Mouse (Mus musculus): Measurements from ENCODE around the gene Adat3. TPM values are rescaled to one million over a fixed set of nuclear protein-coding genes. Genes with fewer than 3 reads are reported as not detected.

Adat3 gene
- polyA plus RNA-seq (2016; fragmentation: Nextera tagmentation; extraction: Ambion mirVana) = 10.6 and 10.8 TPM in 2 replicates

DNA sequence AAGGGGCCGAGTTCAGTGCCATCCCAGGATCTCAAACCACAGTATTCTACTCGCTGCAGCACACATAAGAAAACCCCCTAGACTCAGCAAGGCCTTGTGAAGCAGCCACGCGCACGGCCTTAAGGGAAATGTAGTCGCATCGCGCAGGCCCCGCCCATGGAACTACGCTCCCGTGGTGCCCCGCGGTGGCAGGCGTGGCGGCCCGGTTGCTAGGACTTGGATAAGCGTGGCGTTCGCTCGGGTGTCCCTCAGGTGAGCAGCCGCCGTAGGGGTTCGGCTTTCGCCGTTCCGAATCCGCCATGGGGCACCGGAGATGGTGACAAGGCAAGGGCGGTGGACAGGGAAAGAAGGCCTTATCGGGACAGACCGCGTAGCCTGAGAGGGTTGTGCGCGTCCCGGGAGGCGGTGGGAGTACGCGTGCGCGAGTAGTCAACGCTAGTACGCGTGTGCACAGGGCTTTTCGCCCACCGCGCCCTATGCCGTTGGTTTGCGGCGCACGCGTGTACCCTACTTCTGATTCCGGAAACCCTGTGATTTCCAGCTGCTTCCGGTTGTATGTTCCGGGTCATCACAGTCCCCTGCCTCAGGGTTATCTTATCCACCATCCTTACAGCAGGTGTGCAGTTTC is at the start of gene Adat3, which contains the start of gene Scamp4:
Adat3 (plus strand) TSS at position 183 of the 628 bp plus-strand sequence.
Scamp4 (plus strand) TSS at position 175 of the 628 bp plus-strand sequence.
- DNase-seq (ENCODE audit: low spot score) = peak; percentile 95
- peaks cover 23% of the 10 kb centered on the region for H3K4me1 ChIP-seq
- H3K27ac ChIP-seq (replicated peaks) = peak within 1 kb of the TSS; percentile 88
- H3K9me3 ChIP-seq (replicated peaks) = no peaks in the 10 kb centered on the region
- peaks cover 21% of the 10 kb centered on the region for H3K36me3 ChIP-seq
- WGBS = under 1% methylated on average over 54 of the region's 54 CpGs
- H3K4me3 ChIP-seq = peak within 1 kb of the TSS; percentile 76
- H3K27me3 ChIP-seq (ENCODE audit: low read depth, poor library complexity, severe bottlenecking) = no peaks in the 10 kb centered on the region

DNA sequence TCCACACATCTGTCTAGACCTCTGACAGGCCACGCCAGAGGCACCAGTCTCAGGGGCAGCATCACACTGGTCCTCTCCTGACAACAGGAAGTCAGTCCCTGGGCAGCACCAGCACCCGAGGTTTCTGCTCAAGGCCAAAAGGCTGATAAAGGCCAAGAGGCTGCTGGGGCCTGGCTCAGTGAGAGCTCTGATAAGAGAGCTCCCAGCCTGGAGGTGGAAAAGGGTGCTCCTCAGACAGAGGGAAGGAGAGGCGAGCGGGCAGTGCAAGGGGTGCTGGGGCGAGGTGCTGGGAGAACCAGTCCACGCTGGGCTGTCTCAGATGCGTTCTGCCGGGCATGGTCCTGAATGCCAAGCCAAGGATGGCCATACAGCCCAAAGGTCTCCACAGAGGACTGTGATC is 49.1 kb upstream of the Adat3 start:
- Histone ChIP-seq H3K9me3 (replicated peaks) (no peaks in the 10 kb centered on the region), H3K36me3 (peaks cover 24% of the 10 kb centered on the region), H3K4me3 (no peak overlapping the region), H3K27ac (replicated peaks) (no peak overlapping the region), H3K4me1 (peaks cover 29% of the 10 kb centered on the region), H3K27me3 (ENCODE audit: low read depth, poor library complexity, severe bottlenecking) (no peaks in the 10 kb centered on the region)
- WGBS = 91% methylated on average over 8 of the region's 8 CpGs
- DNase-seq (ENCODE audit: low spot score) = no peak

DNA sequence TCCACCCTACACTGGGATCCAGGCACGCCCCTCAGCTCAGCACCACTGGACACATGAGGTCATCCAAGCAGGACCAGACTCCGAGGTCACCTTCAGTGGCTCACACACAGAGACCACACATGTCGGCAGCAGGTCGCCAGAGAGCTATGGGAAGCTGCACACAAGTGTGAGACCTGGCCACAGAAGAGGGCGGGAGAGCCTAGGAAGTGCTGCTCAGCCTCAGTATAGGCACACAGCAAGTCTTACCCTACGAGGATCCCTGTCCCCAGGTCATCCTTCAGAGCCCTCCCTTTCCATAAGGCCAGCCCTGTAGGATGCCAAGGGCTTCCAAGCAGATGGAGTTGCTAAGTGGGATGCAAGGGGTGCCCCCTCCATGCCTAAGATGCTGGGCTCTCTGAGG is 48.7 kb upstream of the Adat3 start:
- Histone ChIP-seq H3K36me3 (peaks cover 20% of the 10 kb centered on the region), H3K9me3 (replicated peaks) (no peaks in the 10 kb centered on the region), H3K4me3 (no peak overlapping the region), H3K27me3 (ENCODE audit: low read depth, poor library complexity, severe bottlenecking) (no peaks in the 10 kb centered on the region), H3K4me1 (peaks cover 26% of the 10 kb centered on the region), H3K27ac (replicated peaks) (no peak overlapping the region)
- WGBS = 90% methylated on average over 6 of the region's 6 CpGs
- no peak for DNase-seq (ENCODE audit: low spot score)

DNA sequence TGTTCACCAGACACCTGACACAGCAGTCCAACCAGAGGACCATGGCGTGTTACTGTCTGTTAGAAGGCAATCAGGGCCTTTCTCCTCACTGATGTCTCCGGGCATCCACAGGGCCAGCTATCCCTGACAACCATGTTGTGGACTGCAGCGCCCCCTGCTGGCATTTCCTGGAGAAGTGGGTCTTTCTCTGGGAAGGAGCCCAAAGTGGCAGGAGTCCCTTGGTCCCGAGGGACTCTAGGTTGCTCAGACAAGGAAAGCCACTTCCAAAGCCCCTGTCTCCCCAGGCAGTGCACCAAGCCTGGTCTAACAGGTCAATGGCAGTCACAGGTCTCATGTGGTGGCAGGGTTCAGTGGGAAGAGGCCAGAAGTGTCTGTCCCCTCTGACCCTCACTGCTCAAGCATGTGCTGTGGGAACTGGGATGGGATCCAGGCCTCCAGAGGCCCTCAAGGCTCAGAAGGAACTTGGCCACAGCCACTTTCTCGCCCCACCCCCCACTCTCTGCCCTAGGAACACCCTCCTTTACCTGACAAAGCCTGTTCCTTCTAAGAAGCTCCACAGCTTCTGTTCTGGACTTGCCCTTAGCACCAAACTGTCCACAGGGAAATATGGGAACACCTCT is 45.2 kb upstream of the Adat3 start:
- H3K4me3 ChIP-seq = peak overlapping the region; percentile 9; the same call in 1 of the 2 replicates
- no peaks in the 10 kb centered on the region for H3K9me3 ChIP-seq (replicated peaks)
- peaks cover 49% of the 10 kb centered on the region for H3K4me1 ChIP-seq
- peak; percentile 80 for DNase-seq (ENCODE audit: low spot score)
- H3K27me3 ChIP-seq (ENCODE audit: low read depth, poor library complexity, severe bottlenecking) = no peaks in the 10 kb centered on the region
- no peak overlapping the region for H3K27ac ChIP-seq (replicated peaks)
- WGBS = 38% methylated on average over 5 of the region's 5 CpGs
- no peaks in the 10 kb centered on the region for H3K36me3 ChIP-seq

DNA sequence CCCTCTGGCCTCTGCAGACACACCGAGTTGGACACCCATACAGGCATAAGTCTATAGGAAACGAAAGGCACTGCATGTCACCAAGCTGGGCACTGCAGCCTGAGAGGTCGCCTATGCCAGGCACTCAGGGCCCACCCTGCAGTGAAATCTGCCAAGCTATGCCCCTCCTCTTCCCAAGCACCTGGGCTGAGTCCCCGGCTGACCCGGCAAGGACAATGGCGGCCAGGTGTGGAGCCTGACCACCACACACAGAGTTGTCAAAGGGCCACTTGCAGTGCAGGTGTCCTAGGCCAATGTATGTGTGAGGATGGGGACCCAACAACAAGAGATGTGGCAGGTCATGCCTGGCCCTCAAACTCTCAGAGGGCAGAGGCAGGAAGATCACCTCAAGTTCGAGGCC is 43.2 kb upstream of the Adat3 start:
- Histone ChIP-seq H3K36me3 (no peaks in the 10 kb centered on the region), H3K27me3 (ENCODE audit: low read depth, poor library complexity, severe bottlenecking) (no peaks in the 10 kb centered on the region), H3K27ac (replicated peaks) (no peak overlapping the region), H3K4me3 (peak overlapping the region; percentile 32; the same call in 1 of the 2 replicates), H3K4me1 (peaks cover 45% of the 10 kb centered on the region), H3K9me3 (replicated peaks) (no peaks in the 10 kb centered on the region)
- no peak for DNase-seq (ENCODE audit: low spot score)
- WGBS = 88% methylated on average over 7 of the region's 7 CpGs

DNA sequence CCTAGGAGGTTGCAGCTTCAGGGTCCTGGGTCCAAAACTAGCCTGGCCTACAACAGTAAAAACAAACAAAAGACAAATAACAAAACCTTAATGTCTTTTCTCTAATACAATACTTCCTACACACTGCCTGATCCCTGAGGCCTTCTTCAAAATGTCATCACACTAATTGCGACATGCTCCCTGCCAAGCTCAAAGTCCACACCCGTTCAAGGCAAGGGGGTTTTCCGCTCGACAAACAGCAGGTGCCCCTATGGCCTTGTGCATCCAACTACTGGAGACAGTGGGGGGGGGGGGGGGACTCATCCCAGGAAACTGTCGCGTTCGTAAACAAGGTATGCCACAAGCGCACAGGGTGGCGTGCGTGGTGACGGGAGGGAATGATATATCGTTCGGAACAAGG is 42.1 kb upstream of the Adat3 start:
- 3% methylated on average over 13 of the region's 13 CpGs for WGBS
- no peak for DNase-seq (ENCODE audit: low spot score)
- no peaks in the 10 kb centered on the region for H3K27me3 ChIP-seq (ENCODE audit: low read depth, poor library complexity, severe bottlenecking)
- H3K4me1 ChIP-seq = peaks cover 44% of the 10 kb centered on the region
- 0 out of 2 replicates have a peak, but pooled peaks cover 3% of the 10 kb centered on the region for H3K36me3 ChIP-seq
- peak overlapping the region; percentile 99 for H3K4me3 ChIP-seq
- H3K27ac ChIP-seq (replicated peaks) = peak overlapping the region; percentile 99
- no peaks in the 10 kb centered on the region for H3K9me3 ChIP-seq (replicated peaks)

DNA sequence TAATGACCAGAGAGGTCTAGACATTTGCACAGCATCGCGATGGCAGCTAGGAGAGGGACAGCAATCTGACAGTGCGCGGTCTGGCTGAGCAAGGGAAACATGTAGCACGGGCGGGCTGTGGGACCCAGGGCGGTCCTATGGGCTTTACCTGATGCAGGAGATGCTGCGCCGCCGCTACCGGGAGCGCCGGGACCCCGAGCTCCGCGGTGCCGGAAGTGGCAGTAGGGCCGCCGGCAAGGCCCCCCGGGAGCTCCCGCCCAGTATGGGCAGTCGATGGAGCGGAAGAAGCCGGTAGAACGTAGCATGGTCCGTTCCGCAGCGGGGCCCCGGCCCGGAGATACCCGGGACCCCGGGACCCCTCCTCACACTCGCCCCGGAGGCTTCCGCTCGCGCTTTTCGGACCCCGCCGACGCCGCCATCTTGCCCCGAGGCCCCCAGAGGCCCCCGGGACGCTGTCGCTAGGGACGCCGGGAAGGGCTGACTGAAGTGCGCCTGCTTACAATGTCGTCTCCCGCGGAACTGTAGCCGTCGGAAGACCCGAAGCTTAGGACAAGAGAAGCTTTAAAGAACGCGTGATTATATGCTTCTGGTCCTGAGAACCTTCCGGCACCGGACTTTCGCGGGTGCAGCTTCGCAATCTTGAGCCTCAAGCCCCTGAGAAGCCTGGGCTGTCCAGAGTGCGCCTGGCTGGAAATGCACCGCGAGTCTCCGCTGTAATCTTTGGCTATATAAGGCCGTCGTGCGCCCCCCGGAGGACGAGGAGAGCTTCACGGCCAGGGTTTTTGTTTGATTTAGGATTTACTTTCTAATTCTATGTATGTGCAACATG is 41.4 kb upstream of the Adat3 start, which contains the start of gene Rexo1:
Rexo1 (minus strand) TSS at position 445 of the 829 bp plus-strand sequence.
- H3K9me3 ChIP-seq (replicated peaks) = no peaks in the 10 kb centered on the region
- peak within 1 kb of the TSS; percentile 99 for H3K27ac ChIP-seq (replicated peaks)
- DNase-seq (ENCODE audit: low spot score) = peak; percentile 94
- peaks cover 49% of the 10 kb centered on the region for H3K4me1 ChIP-seq
- under 1% methylated on average over 72 of the region's 72 CpGs for WGBS
- no peaks in the 10 kb centered on the region for H3K27me3 ChIP-seq (ENCODE audit: low read depth, poor library complexity, severe bottlenecking)
- peak within 1 kb of the TSS; percentile 99 for H3K4me3 ChIP-seq
- H3K36me3 ChIP-seq = 0 out of 2 replicates have a peak, but pooled peaks cover 3% of the 10 kb centered on the region

DNA sequence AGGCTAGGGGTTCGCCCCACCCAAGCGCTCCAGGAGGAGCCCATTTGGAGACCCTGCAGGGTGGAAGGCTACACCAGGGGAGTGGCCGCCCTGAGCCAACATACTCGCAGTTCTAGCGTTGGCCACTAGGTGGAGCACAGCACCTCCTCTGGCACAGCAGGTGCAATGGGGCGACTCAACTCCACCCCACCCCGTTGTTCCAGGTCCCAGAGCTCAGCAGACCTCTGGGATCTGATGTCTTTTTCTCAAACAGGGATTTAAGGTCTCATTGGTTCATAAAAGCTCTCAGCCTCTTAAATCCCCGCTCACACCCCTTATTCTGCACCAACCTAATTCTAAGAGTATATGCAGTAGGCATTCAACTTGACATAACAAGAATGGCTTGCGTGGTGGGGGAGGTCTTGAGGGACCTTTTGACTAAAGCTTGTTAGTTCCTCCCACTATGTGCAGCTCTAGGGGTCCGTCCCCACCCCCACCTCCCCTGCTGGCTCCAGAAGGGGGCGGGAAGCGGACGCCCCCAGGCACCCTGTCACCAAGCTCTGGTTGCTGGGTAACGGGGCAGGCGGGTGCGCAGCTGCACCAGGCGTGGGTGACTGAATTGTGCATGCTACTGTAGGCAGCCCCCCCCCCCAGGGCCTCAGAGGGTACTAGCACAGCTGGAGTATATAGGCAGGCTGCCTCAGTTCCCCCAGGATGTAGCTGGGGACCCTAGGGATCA is 36.1 kb upstream of the Adat3 start:
- 22% methylated on average over 17 of the region's 17 CpGs for WGBS
- Histone ChIP-seq H3K4me3 (peak overlapping the region; percentile 34; the same call in 1 of the 2 replicates), H3K9me3 (replicated peaks) (no peaks in the 10 kb centered on the region), H3K36me3 (peaks cover 16% of the 10 kb centered on the region), H3K27ac (replicated peaks) (peak overlapping the region; percentile 66), H3K4me1 (peaks cover 57% of the 10 kb centered on the region), H3K27me3 (ENCODE audit: low read depth, poor library complexity, severe bottlenecking) (no peaks in the 10 kb centered on the region)
- peak; percentile 88 for DNase-seq (ENCODE audit: low spot score)

DNA sequence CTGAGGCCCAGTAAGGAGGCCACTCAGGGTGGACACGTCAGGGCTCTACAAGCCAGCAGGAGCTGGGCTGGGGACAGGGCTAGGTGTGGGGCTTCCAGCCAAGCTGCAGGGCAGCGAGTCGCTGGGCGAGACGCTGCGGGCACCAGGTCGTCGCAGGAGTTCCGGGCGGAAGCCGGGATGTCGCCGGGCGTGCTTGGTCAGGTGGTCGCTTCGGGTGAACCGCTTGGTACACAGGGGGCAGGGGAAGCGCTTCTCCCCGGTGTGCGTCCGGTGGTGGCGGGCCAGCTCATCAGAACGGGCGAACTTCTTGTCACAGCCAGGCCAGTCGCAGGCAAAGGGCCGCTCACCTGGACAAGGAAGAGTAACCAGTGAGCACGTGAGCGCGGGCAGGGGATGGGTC is 33.8 kb upstream of the Adat3 start:
- 94% methylated on average over 29 of the region's 29 CpGs for WGBS
- Histone ChIP-seq H3K4me1 (peaks cover 70% of the 10 kb centered on the region), H3K27me3 (ENCODE audit: low read depth, poor library complexity, severe bottlenecking) (no peaks in the 10 kb centered on the region), H3K9me3 (replicated peaks) (no peaks in the 10 kb centered on the region), H3K27ac (replicated peaks) (no peak overlapping the region), H3K4me3 (no peak overlapping the region), H3K36me3 (peaks cover 16% of the 10 kb centered on the region)
- no peak for DNase-seq (ENCODE audit: low spot score)

DNA sequence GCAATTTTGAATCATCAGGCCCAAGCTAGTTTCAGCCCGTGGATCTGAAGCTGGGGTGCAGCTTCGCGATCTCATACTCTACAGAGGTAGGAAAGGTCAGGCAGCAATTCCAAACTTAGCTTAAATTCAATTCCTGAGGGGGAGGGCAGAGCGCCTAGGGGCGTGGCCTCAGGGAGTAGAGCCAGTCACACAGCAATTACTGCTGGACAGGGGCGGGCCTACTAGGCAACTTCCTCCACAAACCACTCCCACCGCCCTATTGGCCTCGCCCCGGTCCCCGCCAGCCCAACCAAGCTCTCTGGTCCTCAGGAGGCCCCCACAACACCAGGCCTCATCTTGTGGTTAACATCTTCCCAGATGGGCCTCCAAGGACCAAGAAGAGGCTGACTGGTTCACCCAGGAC is 33.0 kb upstream of the Adat3 start:
- 32% methylated on average over 10 of the region's 10 CpGs for WGBS
- Histone ChIP-seq H3K9me3 (replicated peaks) (no peaks in the 10 kb centered on the region), H3K27me3 (ENCODE audit: low read depth, poor library complexity, severe bottlenecking) (0 out of 2 replicates have a peak, but pooled peaks cover under 1% of the 10 kb centered on the region), H3K4me3 (peak overlapping the region; percentile 43), H3K27ac (replicated peaks) (peak overlapping the region; percentile 85), H3K36me3 (peaks cover 16% of the 10 kb centered on the region), H3K4me1 (peaks cover 78% of the 10 kb centered on the region)
- peak; percentile 44 for DNase-seq (ENCODE audit: low spot score)

DNA sequence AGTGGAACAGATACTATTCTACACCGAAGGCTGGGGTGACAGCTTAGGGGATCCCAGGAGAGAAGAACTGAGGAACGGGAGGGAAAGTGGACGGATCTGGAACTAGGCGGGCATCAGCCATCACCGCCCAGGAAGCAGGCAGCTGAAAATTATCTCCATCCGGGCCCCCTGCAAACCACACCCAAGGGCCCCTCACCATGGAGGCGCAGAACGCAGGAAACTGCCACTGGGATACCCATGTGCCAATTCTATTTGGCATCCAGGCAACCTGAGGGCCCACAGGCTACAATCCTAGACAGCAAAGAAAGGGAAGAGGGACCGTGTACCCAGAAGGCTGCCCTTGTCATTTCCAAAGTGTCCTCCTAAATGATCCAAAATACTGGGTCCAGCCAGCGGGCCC is 32.3 kb upstream of the Adat3 start:
- Histone ChIP-seq H3K4me1 (peaks cover 86% of the 10 kb centered on the region), H3K4me3 (peak overlapping the region; percentile 43; the same call in 1 of the 2 replicates), H3K27me3 (ENCODE audit: low read depth, poor library complexity, severe bottlenecking) (peaks cover 5% of the 10 kb centered on the region; the same call in 1 of the 2 replicates), H3K36me3 (peaks cover 15% of the 10 kb centered on the region), H3K27ac (replicated peaks) (peak overlapping the region; percentile 85), H3K9me3 (replicated peaks) (no peaks in the 10 kb centered on the region)
- no peak for DNase-seq (ENCODE audit: low spot score)
- 92% methylated on average over 10 of the region's 10 CpGs for WGBS

Data from midbrain, embryonic 10.5 days (tissue).